Mouse (Mus musculus) adrenal gland, adult 8-10 months (tissue): ENCODE results near the gene Fry. TPM values are rescaled to one million over a fixed set of nuclear protein-coding genes. Genes with fewer than 3 reads are reported as not detected.

Source experiments
- DNase-seq: peaks from one replicate; pipeline ENCODE4 v3.0.0; 2022
- total RNA-seq, 4 experiments: library from RNA; stranded (reverse); gene quantifications; 2 replicates each; pipeline ENCODE4 v1.2.4; 2022

Gene Fry
- total RNA-seq, 4 experiments from 2014 or later, result 27.2 to 38.9 (median 27.8) TPM

- DNase-seq, result no peak
Observed at GRCm38 (mm10) chr5:150276611-150277010, 158.2 kb downstream of the Fry start.

- no peak for DNase-seq
Observed at GRCm38 (mm10) chr5:150279387-150279786, 160.9 kb downstream of the Fry start.

- no peak for DNase-seq
Observed at GRCm38 (mm10) chr5:150281084-150281483, 162.6 kb downstream of the Fry start.

- no peak for DNase-seq
Observed at GRCm38 (mm10) chr5:150282091-150282490, 163.6 kb downstream of the Fry start.

GRCm38 (mm10) chr5:150287949-150288348, 169.5 kb downstream of the Fry start:
- DNase-seq, result no peak

- DNase-seq, result no peak
Observed at GRCm38 (mm10) chr5:150289611-150290010, 171.2 kb downstream of the Fry start.

- no peak for DNase-seq
Observed at GRCm38 (mm10) chr5:150290494-150291199, 172.2 kb downstream of the Fry start.

- no peak for DNase-seq
Observed at GRCm38 (mm10) chr5:150291216-150291615, 172.8 kb downstream of the Fry start.

- no peak for DNase-seq
Observed at GRCm38 (mm10) chr5:150292186-150292585, 173.7 kb downstream of the Fry start.

- no peak for DNase-seq
Observed at GRCm38 (mm10) chr5:150294306-150294705, 175.9 kb downstream of the Fry start.

GRCm38 (mm10) chr5:150295096-150295495, 176.7 kb downstream of the Fry start:
- DNase-seq, result no peak

- DNase-seq, result no peak
Observed at GRCm38 (mm10) chr5:150298969-150299368, 180.5 kb downstream of the Fry start.

- no peak for DNase-seq
Observed at GRCm38 (mm10) chr5:150302123-150302522, 183.7 kb downstream of the Fry start.

- DNase-seq, result no peak
Observed at GRCm38 (mm10) chr5:150302996-150303395, 184.6 kb downstream of the Fry start.

GRCm38 (mm10) chr5:150306497-150306896, 188.1 kb downstream of the Fry start:
- no peak for DNase-seq

GRCm38 (mm10) chr5:150313229-150313628, 194.8 kb downstream of the Fry start:
- DNase-seq, result no peak

GRCm38 (mm10) chr5:150314582-150314981, 196.1 kb downstream of the Fry start:
- no peak for DNase-seq

- no peak for DNase-seq
Observed at GRCm38 (mm10) chr5:150325411-150325810, 207.0 kb downstream of the Fry start.

GRCm38 (mm10) chr5:150328686-150329085, 210.2 kb downstream of the Fry start:
- no peak for DNase-seq

- peak; percentile 47 for DNase-seq
Observed at GRCm38 (mm10) chr5:150331821-150332220, 213.4 kb downstream of the Fry start.

- no peak for DNase-seq
Observed at GRCm38 (mm10) chr5:150332810-150333209, 214.4 kb downstream of the Fry start.

- peak; percentile 54 for DNase-seq
Observed at GRCm38 (mm10) chr5:150333328-150333731, 214.9 kb downstream of the Fry start.

GRCm38 (mm10) chr5:150336451-150336850, 218.0 kb downstream of the Fry start:
- DNase-seq, result peak; percentile 63

GRCm38 (mm10) chr5:150337696-150338095, 219.3 kb downstream of the Fry start:
- DNase-seq, result no peak

- no peak for DNase-seq
Observed at GRCm38 (mm10) chr5:150340944-150341343, 222.5 kb downstream of the Fry start.
